ENCODE assay signal across 15 mouse cellular contexts in the genomic region with DNA sequence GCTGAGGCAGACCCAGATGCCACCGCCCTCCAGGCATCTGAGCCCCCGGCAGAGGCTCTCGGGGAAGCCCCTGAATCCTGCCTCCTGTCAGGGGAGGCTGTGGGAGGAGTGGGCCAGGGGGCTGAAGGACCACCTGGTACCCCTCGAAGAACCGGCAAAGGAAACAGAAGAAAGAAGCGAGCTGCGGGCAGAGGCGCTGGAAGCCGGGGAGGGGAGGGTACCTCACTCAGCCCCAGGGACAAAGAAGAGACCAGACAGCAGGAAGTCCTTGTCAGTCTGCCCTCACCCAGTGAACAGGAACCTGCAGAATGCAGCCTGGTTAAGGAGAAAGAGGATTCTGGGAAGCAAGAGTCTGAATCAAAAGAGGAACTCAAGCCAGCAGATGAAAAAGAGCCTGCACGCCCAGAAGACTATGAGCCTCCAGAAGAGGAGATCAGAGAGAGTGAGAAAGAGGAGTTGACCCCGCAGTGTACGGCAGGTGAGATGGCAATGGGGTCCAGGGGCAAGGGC. TPM values are rescaled to one million over a fixed set of nuclear protein-coding genes. Genes with fewer than 3 reads are reported as not detected.
DNase-seq lines count a peak whose midpoint lies in the region; ATAC-seq and TF ChIP-seq lines count a peak whose summit lies in the region.
"Had no signal": no experiment of that assay in that cellular context is flagged by ENCODE, and none has a peak within 500 bp of the region (broad histone marks: within the 10 kb centered on the region; RNA-seq: fewer than 3 reads in every experiment).

No protein-coding gene starts in this region.

- ATAC-seq in forebrain, embryonic 14.5 days = no peak
- ATAC-seq in forebrain, embryonic 13.5 days = no peak
- ATAC-seq in midbrain, postnatal 0 days (ENCODE audit: low FRiP score) = no peak
- ATAC-seq in granulocyte monocyte progenitor cell, adult 5-6 weeks (replicated peaks; ENCODE audit: poor library complexity, severe bottlenecking) = peak; percentile 69
- ATAC-seq in midbrain, embryonic 15.5 days (replicated peaks) = no peak

- no peak overlapping the region for H3K4me2 ChIP-seq in forebrain, embryonic 14.5 days (ENCODE audit: low read length)
- H3K4me2 ChIP-seq in forebrain, embryonic 13.5 days = no peak overlapping the region
- H3K4me2 ChIP-seq in midbrain, postnatal 0 days (ENCODE audit: low read depth, low read length, poor library complexity, severe bottlenecking) = no peak overlapping the region
- H3K4me2 ChIP-seq in midbrain, embryonic 15.5 days = no peak overlapping the region
- H3K4me2 ChIP-seq: embryonic facial prominence, embryonic 15.5 days; hindbrain, embryonic 15.5 days; lung, embryonic 15.5 days; neural tube, embryonic 12.5 days had no signal

- H3K36me3 ChIP-seq in forebrain, embryonic 14.5 days (ENCODE audit: control insufficient read depth, insufficient read depth, low read length) = peaks cover 70% of the 10 kb centered on the region
- H3K36me3 ChIP-seq in forebrain, embryonic 13.5 days (ENCODE audit: poor library complexity, severe bottlenecking) = peaks cover 71% of the 10 kb centered on the region
- H3K36me3 ChIP-seq in midbrain, embryonic 10.5 days = peaks cover 77% of the 10 kb centered on the region
- H3K36me3 ChIP-seq in midbrain, postnatal 0 days (ENCODE audit: insufficient read depth, low read length) = peaks cover 40% of the 10 kb centered on the region
- peaks cover 47% of the 10 kb centered on the region for H3K36me3 ChIP-seq in midbrain, embryonic 15.5 days (replicated peaks)

- H3K4me3 ChIP-seq in forebrain, embryonic 14.5 days (ENCODE audit: low read depth, low read length) = no peak overlapping the region
- no peak overlapping the region for H3K4me3 ChIP-seq in forebrain, embryonic 13.5 days
- H3K4me3 ChIP-seq in midbrain, embryonic 10.5 days = no peak overlapping the region
- H3K4me3 ChIP-seq in midbrain, postnatal 0 days (ENCODE audit: low read depth, low read length) = no peak overlapping the region
- H3K4me3 ChIP-seq in midbrain, embryonic 15.5 days = no peak overlapping the region
- H3K4me3 ChIP-seq: embryonic facial prominence, embryonic 15.5 days; hindbrain, embryonic 15.5 days; lung, embryonic 15.5 days; neural tube, embryonic 12.5 days had no signal

- peaks cover 6% of the 10 kb centered on the region; the same call in 1 of the 2 replicates for H3K4me1 ChIP-seq in forebrain, embryonic 14.5 days (ENCODE audit: control insufficient read depth, insufficient read depth, low read length)
- H3K4me1 ChIP-seq in forebrain, embryonic 13.5 days = peaks cover 20% of the 10 kb centered on the region
- H3K4me1 ChIP-seq in midbrain, embryonic 10.5 days = peaks cover 38% of the 10 kb centered on the region
- H3K4me1 ChIP-seq in midbrain, postnatal 0 days (ENCODE audit: insufficient read depth, low read length) = no peaks in the 10 kb centered on the region; the same call in 1 of the 2 replicates
- peaks cover 34% of the 10 kb centered on the region for H3K4me1 ChIP-seq in midbrain, embryonic 15.5 days

- H3K27me3 ChIP-seq in forebrain, embryonic 14.5 days (replicated peaks; ENCODE audit: control insufficient read depth, insufficient read depth, low read length) = no peaks in the 10 kb centered on the region
- H3K27me3 ChIP-seq in forebrain, embryonic 13.5 days = no peaks in the 10 kb centered on the region
- no peaks in the 10 kb centered on the region for H3K27me3 ChIP-seq in midbrain, embryonic 10.5 days (ENCODE audit: low read depth, poor library complexity, severe bottlenecking)
- H3K27me3 ChIP-seq in midbrain, postnatal 0 days (ENCODE audit: insufficient read depth, low read length) = no peaks in the 10 kb centered on the region
- no peaks in the 10 kb centered on the region for H3K27me3 ChIP-seq in midbrain, embryonic 15.5 days (replicated peaks)
- H3K27me3 ChIP-seq: embryonic facial prominence, embryonic 15.5 days; hindbrain, embryonic 15.5 days; lung, embryonic 15.5 days; neural tube, embryonic 12.5 days had no signal

- DNase-seq in forebrain, embryonic 14.5 days (ENCODE audit: low spot score) = no peak
- DNase-seq in midbrain, embryonic 10.5 days (ENCODE audit: low spot score) = no peak
- DNase-seq in midbrain, postnatal 0 days (ENCODE audit: low spot score) = no peak
- DNase-seq in cerebellum, adult 18-20 months = no peak
- no peak for DNase-seq in adrenal gland, adult 2 months
- DNase-seq: spleen, adult 18-20 months had no signal

- no peak overlapping the region for H3K27ac ChIP-seq in forebrain, embryonic 14.5 days (ENCODE audit: low read depth, low read length)
- H3K27ac ChIP-seq in forebrain, embryonic 13.5 days = no peak overlapping the region
- H3K27ac ChIP-seq in midbrain, embryonic 10.5 days (replicated peaks) = peak overlapping the region; percentile 33; the same call in 1 of the 2 replicates
- no peak overlapping the region for H3K27ac ChIP-seq in midbrain, postnatal 0 days (ENCODE audit: low read depth, low read length)
- 0 out of 2 replicates have a peak overlapping the region, but pooled peaks have one; percentile 12 for H3K27ac ChIP-seq in midbrain, embryonic 15.5 days
- H3K27ac ChIP-seq: embryonic facial prominence, embryonic 15.5 days; hindbrain, embryonic 15.5 days; lung, embryonic 15.5 days; neural tube, embryonic 12.5 days had no signal

- H3K9me3 ChIP-seq in forebrain, embryonic 14.5 days (replicated peaks; ENCODE audit: control insufficient read depth, low read length) = no peaks in the 10 kb centered on the region
- no peaks in the 10 kb centered on the region for H3K9me3 ChIP-seq in forebrain, embryonic 13.5 days (replicated peaks)
- no peaks in the 10 kb centered on the region for H3K9me3 ChIP-seq in midbrain, embryonic 10.5 days (replicated peaks)
- no peaks in the 10 kb centered on the region for H3K9me3 ChIP-seq in midbrain, postnatal 0 days (ENCODE audit: low read length)
- H3K9me3 ChIP-seq in midbrain, embryonic 15.5 days = no peaks in the 10 kb centered on the region
- H3K9me3 ChIP-seq: embryonic facial prominence, embryonic 15.5 days; hindbrain, embryonic 15.5 days; lung, embryonic 15.5 days; neural tube, embryonic 12.5 days had no signal

- TF ChIP-seq CTCF in midbrain, postnatal 0 days (IDR thresholded peaks at IDR 0.05) = no peak

- 68% methylated on average over 12 of the region's 12 CpGs for WGBS in forebrain, embryonic 14.5 days
- WGBS in forebrain, embryonic 13.5 days = 63% methylated on average over 12 of the region's 12 CpGs
- WGBS in midbrain, embryonic 10.5 days = 69% methylated on average over 12 of the region's 12 CpGs
- 61% methylated on average over 12 of the region's 12 CpGs for WGBS in midbrain, postnatal 0 days
- 63% methylated on average over 12 of the region's 12 CpGs for WGBS in midbrain, embryonic 15.5 days

- H3K9ac ChIP-seq in forebrain, embryonic 14.5 days (ENCODE audit: low read length) = 0 out of 2 replicates have a peak overlapping the region, but pooled peaks have one; percentile 25
- no peak overlapping the region; the same call in 1 of the 2 replicates for H3K9ac ChIP-seq in forebrain, embryonic 13.5 days
- H3K9ac ChIP-seq in midbrain, postnatal 0 days (replicated peaks; ENCODE audit: low read length, poor library complexity, severe bottlenecking) = no peak overlapping the region
- H3K9ac ChIP-seq in midbrain, embryonic 15.5 days = no peak overlapping the region
- H3K9ac ChIP-seq: embryonic facial prominence, embryonic 15.5 days; hindbrain, embryonic 15.5 days; lung, embryonic 15.5 days; neural tube, embryonic 12.5 days had no signal

RNA-seq across cellular contexts. Expression of gene Arhgef40, which starts 5.0 kb away (rescaled TPM):
- polyA plus RNA-seq in forebrain, embryonic 14.5 days (2014; fragmentation: Nextera tagmentation; extraction: Ambion mirVana) = 49.5 and 51.1 TPM in 2 replicates
- polyA plus RNA-seq in forebrain, embryonic 13.5 days (2015; fragmentation: Nextera tagmentation; extraction: Ambion mirVana) = 75.9 and 84.7 TPM in 2 replicates
- 85.4 and 99.8 TPM in 2 replicates for polyA plus RNA-seq in midbrain, embryonic 10.5 days (2016; fragmentation: Nextera tagmentation; extraction: Ambion mirVana)
- total RNA-seq in midbrain, postnatal 0 days (2014; rRNA removed) = 93.8 and 108 TPM in 2 replicates
- 58.0 and 66.1 TPM in 2 replicates for polyA plus RNA-seq in midbrain, postnatal 0 days (2015; fragmentation: Nextera tagmentation; extraction: Ambion mirVana)
- 8.6 and 14.9 TPM in 2 replicates for total RNA-seq in granulocyte monocyte progenitor cell, adult 5-6 weeks (2014; fragmentation: Nextera tagmentation)
- 10.8 and 11.4 TPM in 2 replicates for total RNA-seq in granulocyte monocyte progenitor cell, adult 5-6 weeks (2017)
- polyA plus RNA-seq in midbrain, embryonic 15.5 days (2015; fragmentation: Nextera tagmentation; extraction: Ambion mirVana) = 89.2 and 90.9 TPM in 2 replicates
- total RNA-seq in adrenal gland, adult 2 months (2021) = 10 to 100 TPM; 39.7 to 56.9 TPM
- polyA plus RNA-seq in adrenal gland, adult 2 months (2012; rRNA removed) = 97.8 and 107 TPM in 2 replicates

RNA-seq across cellular contexts. Expression of gene Tmem253, which starts 25.9 kb away (rescaled TPM):
- polyA plus RNA-seq in forebrain, embryonic 14.5 days (2014; fragmentation: Nextera tagmentation; extraction: Ambion mirVana) = 0.46 and 0.56 TPM in 2 replicates
- 0.63 and 0.96 TPM in 2 replicates for polyA plus RNA-seq in forebrain, embryonic 13.5 days (2015; fragmentation: Nextera tagmentation; extraction: Ambion mirVana)
- polyA plus RNA-seq in midbrain, embryonic 10.5 days (2016; fragmentation: Nextera tagmentation; extraction: Ambion mirVana) = 0.67 and 1.2 TPM in 2 replicates
- not detected in 2 replicates for total RNA-seq in midbrain, postnatal 0 days (2014; rRNA removed)
- polyA plus RNA-seq in midbrain, postnatal 0 days (2015; fragmentation: Nextera tagmentation; extraction: Ambion mirVana) = 0.18 and 0.81 TPM in 2 replicates
- not detected in 2 replicates for total RNA-seq in granulocyte monocyte progenitor cell, adult 5-6 weeks (2014; fragmentation: Nextera tagmentation)
- total RNA-seq in granulocyte monocyte progenitor cell, adult 5-6 weeks (2017) = not detected in 2 replicates
- 0.50 and 0.78 TPM in 2 replicates for polyA plus RNA-seq in midbrain, embryonic 15.5 days (2015; fragmentation: Nextera tagmentation; extraction: Ambion mirVana)
- 1 to 10 TPM; 1.6 to 2.1 TPM for total RNA-seq in adrenal gland, adult 2 months (2021)
- polyA plus RNA-seq in adrenal gland, adult 2 months (2012; rRNA removed) = 0.36 and 0.83 TPM in 2 replicates

RNA-seq across cellular contexts. Expression of gene Zfp219, which starts 31.0 kb away (rescaled TPM):
- polyA plus RNA-seq in forebrain, embryonic 14.5 days (2014; fragmentation: Nextera tagmentation; extraction: Ambion mirVana) = 41.0 and 42.0 TPM in 2 replicates
- 52.3 and 58.6 TPM in 2 replicates for polyA plus RNA-seq in forebrain, embryonic 13.5 days (2015; fragmentation: Nextera tagmentation; extraction: Ambion mirVana)
- 89.4 and 96.6 TPM in 2 replicates for polyA plus RNA-seq in midbrain, embryonic 10.5 days (2016; fragmentation: Nextera tagmentation; extraction: Ambion mirVana)
- total RNA-seq in midbrain, postnatal 0 days (2014; rRNA removed) = 60.4 and 65.5 TPM in 2 replicates
- polyA plus RNA-seq in midbrain, postnatal 0 days (2015; fragmentation: Nextera tagmentation; extraction: Ambion mirVana) = 23.5 TPM in 2 replicates
- total RNA-seq in granulocyte monocyte progenitor cell, adult 5-6 weeks (2014; fragmentation: Nextera tagmentation) = 11.3 and 20.1 TPM in 2 replicates
- 13.6 and 17.0 TPM in 2 replicates for total RNA-seq in granulocyte monocyte progenitor cell, adult 5-6 weeks (2017)
- polyA plus RNA-seq in midbrain, embryonic 15.5 days (2015; fragmentation: Nextera tagmentation; extraction: Ambion mirVana) = 45.9 and 54.5 TPM in 2 replicates
- 10 to 100 TPM; 40.7 to 52.9 TPM for total RNA-seq in adrenal gland, adult 2 months (2021)
- polyA plus RNA-seq in adrenal gland, adult 2 months (2012; rRNA removed) = 133 and 156 TPM in 2 replicates

RNA-seq across cellular contexts. Expression of gene Olfr221, which starts 52.7 kb away (rescaled TPM):
- not detected in 2 replicates for polyA plus RNA-seq in forebrain, embryonic 14.5 days (2014; fragmentation: Nextera tagmentation; extraction: Ambion mirVana)
- not detected in 2 replicates for polyA plus RNA-seq in forebrain, embryonic 13.5 days (2015; fragmentation: Nextera tagmentation; extraction: Ambion mirVana)
- polyA plus RNA-seq in midbrain, embryonic 10.5 days (2016; fragmentation: Nextera tagmentation; extraction: Ambion mirVana) = not detected in 2 replicates
- not detected in 2 replicates for total RNA-seq in midbrain, postnatal 0 days (2014; rRNA removed)
- not detected in 2 replicates for polyA plus RNA-seq in midbrain, postnatal 0 days (2015; fragmentation: Nextera tagmentation; extraction: Ambion mirVana)
- total RNA-seq in granulocyte monocyte progenitor cell, adult 5-6 weeks (2014; fragmentation: Nextera tagmentation) = not detected in 2 replicates
- not detected in 2 replicates for total RNA-seq in granulocyte monocyte progenitor cell, adult 5-6 weeks (2017)
- not detected in 2 replicates for polyA plus RNA-seq in midbrain, embryonic 15.5 days (2015; fragmentation: Nextera tagmentation; extraction: Ambion mirVana)
- not detected for total RNA-seq in adrenal gland, adult 2 months (2021)
- polyA plus RNA-seq in adrenal gland, adult 2 months (2012; rRNA removed) = not detected in 2 replicates
- total RNA-seq: gastrocnemius, adult 8-10 months; layer of hippocampus, postnatal 25 days had no signal
- polyA plus RNA-seq: lung, embryonic 15.5 days; neural tube, embryonic 12.5 days had no signal

Comparison
In these comparisons a context has a peak if more than half of its experiments do, and no peak if none do; other contexts are left out.
1. H3K27ac ChIP-seq: peak in midbrain, embryonic 10.5 days (single experiment) and midbrain, embryonic 15.5 days (single experiment); none in forebrain, embryonic 14.5 days (single experiment), forebrain, embryonic 13.5 days (single experiment) and midbrain, postnatal 0 days (single experiment).